Mouse (Mus musculus) lung, postnatal 0 days (tissue): ENCODE data around the gene 1700008P02Rik.

Source experiments
- CTCF ChIP-seq: IDR thresholded peaks from 2 replicates; pipeline ENCODE4 v1.5.1; 2016; ENCODE audit warnings: antibody characterized with exemption, mild to moderate bottlenecking
- EP300 ChIP-seq: IDR thresholded peaks from 2 replicates; pipeline ENCODE4 v1.6.1; 2016; ENCODE audit warnings: antibody characterized with exemption, mild to moderate bottlenecking, control low read depth

DNA sequence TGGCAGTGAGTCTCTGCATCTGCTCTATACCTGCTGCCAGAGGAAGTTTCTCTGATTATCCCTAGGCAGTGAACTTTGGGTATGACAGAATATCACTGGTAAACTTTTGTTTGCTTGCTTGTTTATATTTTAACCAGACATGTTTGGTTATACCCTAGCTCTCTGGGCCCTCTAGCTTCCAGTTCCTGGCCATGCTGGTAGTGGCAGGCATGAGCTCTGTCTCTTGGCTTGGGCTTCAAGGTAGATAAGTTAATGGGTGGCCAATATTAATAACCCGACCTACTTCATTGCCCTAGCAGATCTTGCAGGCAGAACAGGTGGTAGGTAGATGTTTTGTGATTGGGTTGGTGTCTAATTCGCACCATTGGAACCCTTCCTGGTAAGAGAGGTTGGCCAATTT lies 29.2 kb upstream of the 1700008P02Rik start:
- no peak for TF ChIP-seq CTCF
- TF ChIP-seq EP300: no peak
